Mouse (Mus musculus): ENCODE data around the gene Gm14180.
"Not testable (repeated sequence)": the region's sequence is repeated elsewhere in the genome, so short reads cannot be mapped to it uniquely, and the experiment has no call there.

Gene Gm14180

DNA sequence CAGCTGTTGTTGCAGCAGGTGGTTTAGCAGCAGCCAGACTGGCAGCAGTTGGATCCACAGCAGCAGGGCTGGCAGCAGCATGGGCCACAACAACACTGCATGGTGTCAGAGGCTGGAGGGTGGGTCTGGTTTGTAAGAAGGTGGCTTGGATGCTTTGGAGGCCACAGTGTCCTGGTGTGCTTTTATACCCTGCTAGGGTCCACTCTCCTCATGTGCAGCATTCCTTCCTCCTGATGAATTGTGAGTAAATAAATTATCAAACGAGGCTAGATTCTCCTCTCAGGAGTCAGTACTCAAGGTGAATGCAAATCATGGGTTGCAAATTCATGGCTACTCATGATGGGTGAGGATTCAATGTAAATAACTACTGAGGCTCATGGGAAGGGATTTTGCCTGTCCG is at the start of gene Gm14180:
Gene Gm14180, minus strand, starts transcription at position 101 of the 400 bp plus-strand sequence.
- no peak for DNase-seq (ENCODE audit: low spot score)

DNA sequence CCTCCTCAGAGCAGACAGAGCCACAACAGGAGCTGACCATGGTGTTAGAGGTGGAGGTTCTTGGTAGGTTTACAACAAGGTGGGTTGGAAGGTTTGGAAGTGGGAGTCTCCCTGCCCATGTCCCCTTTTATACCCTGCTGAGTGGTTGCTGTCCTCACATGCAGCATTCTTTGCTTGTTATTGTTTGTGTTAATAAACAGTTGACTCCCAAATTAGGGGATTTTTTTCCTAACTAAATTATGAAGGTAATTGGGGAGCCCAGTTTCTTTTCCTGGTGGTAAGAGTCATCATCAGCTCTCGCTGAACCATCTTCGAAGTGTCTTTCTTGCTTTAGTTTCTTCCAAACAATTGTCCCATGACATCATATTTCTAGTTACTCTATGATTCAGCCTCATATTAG is 46.5 kb upstream of the Gm14180 start, which contains the start of gene Krtap4-8:
Gene Krtap4-8, minus strand, starts transcription at position 101 of the 400 bp plus-strand sequence.
- DNase-seq (ENCODE audit: low spot score) = no peak

DNA sequence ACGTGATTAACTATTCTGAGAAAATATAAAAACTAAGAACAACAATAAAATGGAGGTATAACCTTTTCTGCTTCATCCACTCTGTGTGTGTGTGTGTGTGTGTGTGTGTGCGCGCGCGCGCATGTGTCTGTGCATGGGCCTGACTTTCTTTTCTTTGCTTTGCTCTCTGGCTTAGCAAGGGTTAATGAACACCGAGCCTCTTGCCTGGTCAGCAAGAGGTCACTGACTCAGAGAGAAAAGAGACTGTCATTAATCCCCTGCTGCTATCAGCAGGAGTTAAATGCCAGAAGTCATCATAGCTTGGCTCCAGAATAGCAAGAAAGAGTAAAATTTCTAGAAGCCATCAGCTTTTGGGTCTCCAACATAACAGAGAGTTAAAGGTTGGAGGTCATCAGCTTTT is 44.3 kb upstream of the Gm14180 start:
- no peak for DNase-seq (ENCODE audit: low spot score)

DNA sequence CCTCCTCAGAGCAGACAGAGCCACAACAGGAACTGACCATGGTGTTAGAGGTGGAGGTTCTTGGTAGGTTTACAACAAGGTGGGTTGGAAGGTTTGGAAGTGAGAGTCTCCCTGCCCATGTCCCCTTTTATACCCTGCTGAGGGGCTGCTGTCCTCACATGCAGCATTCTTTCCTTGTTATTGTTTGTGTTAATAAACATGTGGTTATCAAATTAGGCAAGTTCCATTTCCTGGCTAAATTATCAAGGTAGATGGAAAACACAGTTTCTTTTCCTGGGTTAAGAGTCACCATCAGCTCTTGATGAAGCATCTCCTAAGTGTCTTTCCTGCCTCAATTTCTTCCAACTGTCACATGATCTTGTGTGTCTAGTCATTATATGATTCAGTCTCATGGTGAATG is 38.7 kb upstream of the Gm14180 start, which contains the start of gene Gm11595:
Gene Gm11595, minus strand, starts transcription at position 101 of the 400 bp plus-strand sequence.
- not testable (repeated sequence) for DNase-seq (ENCODE audit: low spot score)

DNA sequence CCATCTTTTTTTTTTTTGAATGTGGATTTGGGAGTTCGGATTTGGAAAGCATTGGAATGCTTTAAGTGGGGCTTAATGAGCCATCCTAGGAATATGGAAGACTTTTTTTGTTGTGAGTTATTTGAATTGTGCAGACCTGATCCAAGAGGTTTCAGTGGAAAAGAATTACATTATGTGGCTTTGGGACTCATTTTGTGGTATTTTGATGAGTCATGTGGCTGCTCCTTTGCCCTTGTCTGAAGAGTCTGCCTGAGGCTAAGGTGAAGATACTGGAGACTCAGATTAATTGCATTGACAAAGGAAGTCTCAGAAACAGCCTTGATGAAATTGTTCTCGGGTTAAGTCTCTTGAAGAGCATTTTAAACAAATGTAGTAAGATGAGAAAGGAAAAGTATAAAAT is 34.3 kb upstream of the Gm14180 start:
- no peak for DNase-seq (ENCODE audit: low spot score)

DNA sequence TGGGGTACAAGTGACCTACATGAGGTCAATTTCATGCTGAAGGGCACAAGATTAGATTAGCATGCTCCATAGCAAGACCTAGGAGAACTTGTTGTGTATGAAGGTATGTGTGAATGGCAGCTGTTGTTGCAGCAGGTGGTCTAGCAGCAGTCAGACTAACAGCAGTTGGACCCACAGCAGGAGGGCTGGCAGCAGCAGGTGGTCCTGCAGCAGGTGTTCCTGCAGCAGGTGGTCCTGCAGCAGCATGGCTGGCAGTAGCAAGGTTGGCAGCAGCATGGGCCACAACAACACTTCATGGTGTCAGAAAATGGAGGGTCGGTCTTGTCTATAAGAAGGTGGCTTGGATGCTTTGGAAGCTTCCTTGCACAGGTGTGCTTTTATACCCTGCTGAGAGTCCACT is 24.8 kb upstream of the Gm14180 start:
- DNase-seq (ENCODE audit: low spot score) = no peak

DNA sequence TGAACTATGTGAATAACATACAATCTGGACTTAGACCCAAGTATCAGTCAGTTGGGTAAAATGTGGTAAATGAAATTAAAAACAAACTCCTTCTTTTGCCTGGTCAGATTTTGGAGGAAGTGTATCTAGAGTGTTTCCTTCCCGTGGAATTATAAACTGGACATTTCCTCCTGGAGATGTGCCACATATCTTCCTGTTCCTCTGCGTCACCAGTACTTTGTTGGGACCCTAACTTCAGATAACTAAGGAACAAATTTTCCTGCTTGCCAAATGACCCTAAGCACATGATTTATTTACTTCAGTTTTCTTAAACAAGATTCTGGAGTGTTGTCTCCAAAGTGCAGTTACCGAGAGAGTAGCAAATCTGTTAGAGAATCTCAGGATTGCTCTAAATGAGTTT is 9.9 kb upstream of the Gm14180 start:
- no peak for DNase-seq (ENCODE audit: low spot score)

DNA sequence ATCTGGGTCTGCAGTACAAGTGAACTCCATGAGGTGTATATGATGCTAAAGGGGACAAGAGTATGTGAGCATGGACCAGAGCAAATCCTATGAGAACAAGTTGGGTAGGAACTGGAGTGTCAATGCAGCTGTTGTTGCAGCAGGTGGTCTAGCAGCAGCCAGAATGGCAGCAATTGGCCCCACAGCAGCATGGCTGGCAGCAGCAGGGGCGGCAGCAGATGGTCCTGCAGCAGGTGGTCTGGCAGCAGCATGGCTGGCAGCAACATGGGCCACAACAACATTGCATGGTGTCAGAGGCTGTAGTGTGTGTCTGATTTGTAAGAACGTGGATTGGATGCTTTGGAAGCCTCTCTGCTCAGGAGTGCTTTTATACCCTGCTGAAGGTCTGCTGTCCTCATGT is 10.0 kb downstream of the Gm14180 start:
- DNase-seq (ENCODE audit: low spot score) = no peak

DNA sequence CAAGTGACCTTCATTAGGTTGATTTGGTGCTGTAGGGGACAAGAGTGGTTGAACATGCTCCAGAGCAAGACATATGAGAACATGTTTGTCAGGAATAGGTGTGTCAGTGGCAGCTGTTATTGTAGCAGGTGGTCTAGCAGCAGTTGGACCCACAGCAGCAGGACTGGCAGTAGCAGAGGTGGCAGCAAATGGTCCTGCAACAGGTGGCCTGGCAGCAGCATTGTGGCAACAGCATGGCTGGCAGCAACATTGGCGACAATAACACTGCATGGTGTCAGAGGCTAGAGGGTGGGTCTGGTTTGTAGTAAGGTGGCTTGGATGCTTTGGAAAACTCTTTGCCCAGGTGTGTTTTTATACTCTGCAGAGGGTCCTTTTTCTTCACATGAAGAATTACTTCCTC is 15.3 kb downstream of the Gm14180 start:
- DNase-seq (ENCODE audit: low spot score) = no peak

DNA sequence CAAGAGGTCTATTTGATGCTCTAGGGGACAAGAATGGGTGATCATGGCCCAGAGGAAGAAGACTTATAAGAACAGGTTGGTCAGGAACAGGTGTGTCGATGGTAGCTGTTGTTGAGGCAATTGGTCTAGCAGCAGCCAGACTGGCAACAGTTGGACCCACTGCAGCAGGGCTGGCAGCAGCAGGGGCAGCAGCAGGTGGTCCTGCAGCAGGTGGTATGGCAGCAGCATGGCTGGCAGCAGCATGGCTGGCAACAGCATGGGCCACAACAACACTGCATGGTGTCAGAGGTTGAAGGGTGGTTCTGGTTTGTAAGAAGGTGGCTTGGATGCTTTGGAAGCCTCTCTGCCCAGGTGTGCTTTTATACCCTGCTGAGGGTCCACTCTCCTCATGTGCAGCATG is 43.6 kb downstream of the Gm14180 start, which contains the start of gene Gm14190:
Gene Gm14190, minus strand, starts transcription at position 278 of the 400 bp plus-strand sequence.
- no peak for DNase-seq (ENCODE audit: low spot score)

DNA sequence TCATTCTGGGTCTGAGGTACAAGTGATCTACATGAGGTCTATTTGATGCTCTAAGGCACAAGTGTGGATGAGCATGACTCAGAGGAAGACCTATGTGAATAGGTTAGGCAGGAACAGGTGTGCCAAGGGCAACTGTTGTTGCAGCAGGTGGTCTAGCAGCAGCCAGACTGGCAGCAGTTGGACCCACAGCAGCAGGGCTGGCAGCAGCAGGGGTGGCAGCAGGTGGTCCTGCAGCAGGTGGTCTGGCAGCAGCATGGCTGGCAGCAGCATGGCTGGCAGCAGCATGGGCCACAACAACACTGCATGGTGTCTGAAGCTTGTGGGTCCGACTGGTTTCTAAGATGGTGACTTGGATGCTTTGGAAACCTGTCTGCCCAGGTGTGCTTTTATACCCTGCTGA is 48.9 kb downstream of the Gm14180 start:
- not testable (repeated sequence) for DNase-seq (ENCODE audit: low spot score)
